Mouse (Mus musculus): ENCODE measurements at regions not wholly inside any gene's neighbourhood (a gene's known extent, or its start where the extent isn't known, plus 50 kb on each side); places are given as distances from the start of the nearest gene placed in this dataset.

GRCm38 (mm10) chr5:64527962-64528361, 275.2 kb upstream of the Klf3 start:
- ATAC-seq (no peak), DNase-seq (ENCODE audit: low spot score) (no peak)
- Histone ChIP-seq H3K27me3 (replicated peaks; ENCODE audit: control insufficient read depth, insufficient read depth, low read length) (no peaks in the 10 kb centered on the region), H3K9me3 (replicated peaks; ENCODE audit: control insufficient read depth, low read length) (no peaks in the 10 kb centered on the region), H3K4me1 (ENCODE audit: control insufficient read depth, insufficient read depth, low read length) (no peaks in the 10 kb centered on the region), H3K9ac (ENCODE audit: low read length) (no peak overlapping the region), H3K4me2 (ENCODE audit: low read length) (no peak overlapping the region), H3K27ac (ENCODE audit: low read depth, low read length) (no peak overlapping the region), H3K4me3 (ENCODE audit: low read depth, low read length) (no peak overlapping the region), H3K36me3 (ENCODE audit: control insufficient read depth, insufficient read depth, low read length) (no peaks in the 10 kb centered on the region)
- WGBS = 77% methylated on average over 3 of the region's 3 CpGs

GRCm38 (mm10) chr5:64534371-64534770, 268.8 kb upstream of the Klf3 start:
- H3K4me1 ChIP-seq (ENCODE audit: control insufficient read depth, insufficient read depth, low read length) = no peaks in the 10 kb centered on the region
- H3K9me3 ChIP-seq (replicated peaks; ENCODE audit: control insufficient read depth, low read length) = no peaks in the 10 kb centered on the region
- no peak overlapping the region for H3K4me2 ChIP-seq (ENCODE audit: low read length)
- ATAC-seq (no peak), DNase-seq (ENCODE audit: low spot score) (no peak)
- no peak overlapping the region for H3K27ac ChIP-seq (ENCODE audit: low read depth, low read length)
- H3K36me3 ChIP-seq (ENCODE audit: control insufficient read depth, insufficient read depth, low read length) = no peaks in the 10 kb centered on the region
- H3K4me3 ChIP-seq (ENCODE audit: low read depth, low read length) = no peak overlapping the region
- 93% methylated on average over 4 of the region's 4 CpGs for WGBS
- H3K9ac ChIP-seq (ENCODE audit: low read length) = no peak overlapping the region
- H3K27me3 ChIP-seq (replicated peaks; ENCODE audit: control insufficient read depth, insufficient read depth, low read length) = no peaks in the 10 kb centered on the region

DNA sequence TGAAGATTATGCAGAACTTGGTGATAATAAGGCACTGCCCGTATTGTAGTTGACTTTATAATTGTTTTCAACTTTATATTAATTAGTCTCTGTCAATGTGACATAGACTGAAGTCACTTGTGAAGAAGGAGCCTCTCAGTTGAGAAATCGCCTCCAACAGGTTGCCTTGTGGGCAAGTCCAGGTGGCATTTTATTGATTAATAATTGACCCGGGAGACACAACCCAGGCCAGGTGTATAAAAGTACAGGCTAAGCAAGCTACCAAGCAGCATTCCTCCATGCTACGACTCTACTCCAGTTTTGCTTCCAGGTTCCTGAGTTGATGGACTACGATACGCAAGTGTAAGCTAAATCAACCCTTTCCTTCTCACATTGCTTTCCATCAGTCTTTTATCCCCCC, 268.2 kb upstream of the Klf3 start:
- H3K4me2 ChIP-seq (ENCODE audit: low read length) = no peak overlapping the region
- H3K36me3 ChIP-seq (ENCODE audit: control insufficient read depth, insufficient read depth, low read length) = no peaks in the 10 kb centered on the region
- ATAC-seq (no peak), DNase-seq (ENCODE audit: low spot score) (no peak)
- WGBS = 94% methylated on average over 6 of the region's 6 CpGs
- H3K27ac ChIP-seq (ENCODE audit: low read depth, low read length) = no peak overlapping the region
- no peak overlapping the region for H3K4me3 ChIP-seq (ENCODE audit: low read depth, low read length)
- H3K4me1 ChIP-seq (ENCODE audit: control insufficient read depth, insufficient read depth, low read length) = no peaks in the 10 kb centered on the region
- no peak overlapping the region for H3K9ac ChIP-seq (ENCODE audit: low read length)
- no peaks in the 10 kb centered on the region for H3K27me3 ChIP-seq (replicated peaks; ENCODE audit: control insufficient read depth, insufficient read depth, low read length)
- no peaks in the 10 kb centered on the region for H3K9me3 ChIP-seq (replicated peaks; ENCODE audit: control insufficient read depth, low read length)

- WGBS = 95% methylated on average over 4 of the region's 4 CpGs
- Histone ChIP-seq H3K27me3 (replicated peaks; ENCODE audit: control insufficient read depth, insufficient read depth, low read length) (no peaks in the 10 kb centered on the region), H3K36me3 (ENCODE audit: control insufficient read depth, insufficient read depth, low read length) (no peaks in the 10 kb centered on the region), H3K4me1 (ENCODE audit: control insufficient read depth, insufficient read depth, low read length) (no peaks in the 10 kb centered on the region), H3K9me3 (replicated peaks; ENCODE audit: control insufficient read depth, low read length) (no peaks in the 10 kb centered on the region), H3K4me3 (ENCODE audit: low read depth, low read length) (no peak overlapping the region), H3K4me2 (ENCODE audit: low read length) (no peak overlapping the region), H3K27ac (ENCODE audit: low read depth, low read length) (no peak overlapping the region), H3K9ac (ENCODE audit: low read length) (no peak overlapping the region)
- no peak for ATAC-seq
- DNase-seq (ENCODE audit: low spot score) = no peak
Observed at GRCm38 (mm10) chr5:64535546-64535945, 267.6 kb upstream of the Klf3 start.

GRCm38 (mm10) chr5:64536393-64537112, 266.6 kb upstream of the Klf3 start:
- H3K27me3 ChIP-seq (replicated peaks; ENCODE audit: control insufficient read depth, insufficient read depth, low read length) = no peaks in the 10 kb centered on the region
- H3K9ac ChIP-seq (ENCODE audit: low read length) = no peak overlapping the region
- no peak overlapping the region for H3K4me3 ChIP-seq (ENCODE audit: low read depth, low read length)
- no peak overlapping the region for H3K27ac ChIP-seq (ENCODE audit: low read depth, low read length)
- WGBS = 87% methylated on average over 20 of the region's 20 CpGs
- H3K36me3 ChIP-seq (ENCODE audit: control insufficient read depth, insufficient read depth, low read length) = no peaks in the 10 kb centered on the region
- no peaks in the 10 kb centered on the region for H3K4me1 ChIP-seq (ENCODE audit: control insufficient read depth, insufficient read depth, low read length)
- ATAC-seq (no peak), DNase-seq (ENCODE audit: low spot score) (peak; percentile 23)
- H3K9me3 ChIP-seq (replicated peaks; ENCODE audit: control insufficient read depth, low read length) = no peaks in the 10 kb centered on the region
- H3K4me2 ChIP-seq (ENCODE audit: low read length) = no peak overlapping the region

- Histone ChIP-seq H3K9me3 (replicated peaks; ENCODE audit: control insufficient read depth, low read length) (no peaks in the 10 kb centered on the region), H3K36me3 (ENCODE audit: control insufficient read depth, insufficient read depth, low read length) (no peaks in the 10 kb centered on the region), H3K4me3 (ENCODE audit: low read depth, low read length) (no peak overlapping the region), H3K27me3 (replicated peaks; ENCODE audit: control insufficient read depth, insufficient read depth, low read length) (no peaks in the 10 kb centered on the region), H3K4me1 (ENCODE audit: control insufficient read depth, insufficient read depth, low read length) (no peaks in the 10 kb centered on the region), H3K4me2 (ENCODE audit: low read length) (no peak overlapping the region), H3K27ac (ENCODE audit: low read depth, low read length) (no peak overlapping the region), H3K9ac (ENCODE audit: low read length) (no peak overlapping the region)
- no peak for ATAC-seq
- no peak for DNase-seq (ENCODE audit: low spot score)
- 87% methylated on average over 10 of the region's 10 CpGs for WGBS
Observed at GRCm38 (mm10) chr5:64537113-64537780, 265.9 kb upstream of the Klf3 start.

- no peak overlapping the region for H3K4me2 ChIP-seq (ENCODE audit: low read length)
- no peak overlapping the region for H3K9ac ChIP-seq (ENCODE audit: low read length)
- ATAC-seq (no peak), DNase-seq (ENCODE audit: low spot score) (peak; percentile 33)
- no peak overlapping the region for H3K27ac ChIP-seq (ENCODE audit: low read depth, low read length)
- H3K27me3 ChIP-seq (replicated peaks; ENCODE audit: control insufficient read depth, insufficient read depth, low read length) = no peaks in the 10 kb centered on the region
- no peak overlapping the region for H3K4me3 ChIP-seq (ENCODE audit: low read depth, low read length)
- no peaks in the 10 kb centered on the region for H3K4me1 ChIP-seq (ENCODE audit: control insufficient read depth, insufficient read depth, low read length)
- H3K36me3 ChIP-seq (ENCODE audit: control insufficient read depth, insufficient read depth, low read length) = no peaks in the 10 kb centered on the region
- H3K9me3 ChIP-seq (replicated peaks; ENCODE audit: control insufficient read depth, low read length) = no peaks in the 10 kb centered on the region
Observed at GRCm38 (mm10) chr5:64541765-64542164, 261.4 kb upstream of the Klf3 start.

GRCm38 (mm10) chr5:64555931-64556330, 247.3 kb upstream of the Klf3 start:
- H3K9ac ChIP-seq (ENCODE audit: low read length) = no peak overlapping the region
- no peak overlapping the region for H3K4me2 ChIP-seq (ENCODE audit: low read length)
- H3K27me3 ChIP-seq (replicated peaks; ENCODE audit: control insufficient read depth, insufficient read depth, low read length) = no peaks in the 10 kb centered on the region
- no peak for DNase-seq (ENCODE audit: low spot score)
- no peak overlapping the region for H3K27ac ChIP-seq (ENCODE audit: low read depth, low read length)
- no peaks in the 10 kb centered on the region for H3K36me3 ChIP-seq (ENCODE audit: control insufficient read depth, insufficient read depth, low read length)
- H3K4me3 ChIP-seq (ENCODE audit: low read depth, low read length) = no peak overlapping the region
- no peaks in the 10 kb centered on the region for H3K4me1 ChIP-seq (ENCODE audit: control insufficient read depth, insufficient read depth, low read length)
- no peaks in the 10 kb centered on the region for H3K9me3 ChIP-seq (replicated peaks; ENCODE audit: control insufficient read depth, low read length)
- no peak for ATAC-seq
- WGBS = 88% methylated on average over 7 of the region's 7 CpGs

Measured in forebrain, embryonic 14.5 days (tissue).